In the genomic region with DNA sequence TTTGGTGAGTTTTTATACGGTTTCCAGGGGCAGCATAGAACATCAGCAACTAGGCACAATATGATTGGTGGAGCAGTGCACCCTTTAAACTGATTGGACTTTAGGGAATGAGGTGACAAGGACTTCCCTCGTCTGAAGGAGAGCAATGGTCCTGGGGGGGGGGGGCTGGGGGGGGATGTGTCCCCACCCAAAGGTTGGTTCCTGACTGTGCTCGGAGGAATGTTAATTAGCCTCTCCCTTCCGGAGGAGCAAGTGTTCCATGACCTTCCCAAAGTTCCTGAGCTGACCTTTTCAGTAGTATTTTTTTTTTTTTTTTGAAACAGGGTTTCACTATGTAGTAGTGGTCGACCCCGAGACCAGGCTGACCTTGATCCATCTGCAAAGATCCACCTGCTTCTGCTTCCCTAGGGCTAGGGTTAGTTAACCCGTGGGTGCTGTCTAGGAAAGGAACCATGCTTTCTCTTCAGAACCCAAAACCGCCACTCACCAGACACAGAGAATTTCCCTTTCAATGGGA, we compare ENCODE assay signal across 39 mouse cellular contexts. TPM values are rescaled to one million over a fixed set of nuclear protein-coding genes. Genes with fewer than 3 reads are reported as not detected.
"Had no signal": no experiment of that assay in that cellular context is flagged by ENCODE, and none has a peak within 500 bp of the region (broad histone marks: within the 10 kb centered on the region; RNA-seq: fewer than 3 reads in every experiment).

No protein-coding gene starts in this region.

- H3K27me3 ChIP-seq: hindbrain, embryonic 12.5 days; intestine, embryonic 15.5 days; limb, embryonic 13.5 days; limb, embryonic 15.5 days had no signal

- H3K9me3 ChIP-seq: heart, embryonic 10.5 days; heart, embryonic 12.5 days; hindbrain, embryonic 10.5 days; hindbrain, embryonic 12.5 days; intestine, embryonic 15.5 days; limb, embryonic 13.5 days; limb, embryonic 15.5 days; liver, embryonic 12.5 days had no signal

- H3K4me1 ChIP-seq: heart, embryonic 10.5 days; heart, embryonic 12.5 days; hindbrain, embryonic 10.5 days; hindbrain, embryonic 12.5 days; intestine, embryonic 15.5 days; limb, embryonic 13.5 days; limb, embryonic 15.5 days; liver, embryonic 12.5 days had no signal

- H3K4me3 ChIP-seq: heart, adult 2 months; heart, embryonic 10.5 days; heart, embryonic 12.5 days; hindbrain, embryonic 10.5 days; hindbrain, embryonic 12.5 days; intestine, embryonic 15.5 days; limb, embryonic 13.5 days; limb, embryonic 15.5 days; liver, embryonic 12.5 days had no signal

- H3K9ac ChIP-seq: heart, embryonic 12.5 days; hindbrain, embryonic 12.5 days; hindbrain, embryonic 14.5 days; intestine, embryonic 15.5 days; limb, embryonic 13.5 days; limb, embryonic 15.5 days; liver, embryonic 12.5 days; liver, embryonic 14.5 days had no signal

- DNase-seq: gastrocnemius, postnatal 14 days; gastrocnemius, postnatal 36 days; heart, adult 11 months; heart, adult 2 months; heart, postnatal 10 days; heart, postnatal 4 days; kidney, adult 18-20 months; kidney, adult 8-10 months; kidney, postnatal 14 days; kidney, postnatal 36 days; layer of hippocampus, adult 9-11 months; layer of hippocampus, postnatal 36 days; left cerebral cortex, postnatal 4 days had no signal

- H3K4me2 ChIP-seq: heart, embryonic 12.5 days; hindbrain, embryonic 12.5 days; hindbrain, embryonic 14.5 days; intestine, embryonic 15.5 days; limb, embryonic 13.5 days; limb, embryonic 15.5 days; liver, embryonic 12.5 days had no signal

- H3K27ac ChIP-seq: heart, adult 2 months; heart, embryonic 10.5 days; hindbrain, embryonic 10.5 days; hindbrain, embryonic 12.5 days; hindbrain, embryonic 14.5 days; intestine, embryonic 15.5 days; limb, embryonic 13.5 days; limb, embryonic 15.5 days; liver, embryonic 12.5 days; liver, embryonic 14.5 days had no signal

- H3K36me3 ChIP-seq: heart, embryonic 10.5 days; heart, embryonic 12.5 days; hindbrain, embryonic 10.5 days; hindbrain, embryonic 12.5 days; intestine, embryonic 15.5 days; limb, embryonic 13.5 days; limb, embryonic 15.5 days; liver, embryonic 12.5 days had no signal

- ATAC-seq: hindbrain, embryonic 16.5 days; intestine, embryonic 15.5 days; intestine, postnatal 0 days; liver, embryonic 12.5 days had no signal

RNA-seq across cellular contexts. Expression of a gene that starts 7.7 kb away (rescaled TPM):
- total RNA-seq: gastrocnemius, adult 8-10 months; gastrocnemius, postnatal 36 days; heart, postnatal 10 days; heart, postnatal 4 days; layer of hippocampus, adult 18-20 months; layer of hippocampus, postnatal 14 days; layer of hippocampus, postnatal 36 days; liver, adult 2 months had no signal
- polyA plus RNA-seq: gonadal fat pad, adult 2 months; heart, embryonic 14.5 days; heart, embryonic 16.5 days; hindbrain, embryonic 10.5 days; inflammation-experienced regulatory T-cells, adult 6 months; intestine, embryonic 15.5 days; intestine, postnatal 0 days; kidney, embryonic 14.5 days; kidney, embryonic 16.5 days; large intestine, adult 2 months; limb, embryonic 11.5 days; limb, embryonic 13.5 days; liver, adult 2 months; liver, embryonic 12.5 days; liver, embryonic 14.5 days; liver, embryonic 16.5 days had no signal

RNA-seq across cellular contexts. Expression of a gene that starts 16.0 kb away (rescaled TPM):
- total RNA-seq: gastrocnemius, adult 8-10 months; gastrocnemius, postnatal 14 days; heart, postnatal 25 days; liver, adult 2 months had no signal
- polyA plus RNA-seq: intestine, postnatal 0 days; large intestine, adult 2 months; liver, adult 2 months; liver, embryonic 16.5 days had no signal
